Comparison of ENCODE assay signal across 26 mouse cellular contexts in genomic region chr11:31917769-31918168, GRCm38 (mm10). TPM values are rescaled to one million over a fixed set of nuclear protein-coding genes. Genes with fewer than 3 reads are reported as not detected.
"Had no signal": no experiment of that assay in that cellular context is flagged by ENCODE, and none has a peak within 500 bp of the region (broad histone marks: within the 10 kb centered on the region; RNA-seq: fewer than 3 reads in every experiment).

No protein-coding gene starts in this region.

- H3K27me3 ChIP-seq: limb, embryonic 13.5 days; liver, embryonic 12.5 days; liver, embryonic 15.5 days; lung, embryonic 15.5 days; midbrain, embryonic 12.5 days; midbrain, embryonic 15.5 days; neural tube, embryonic 12.5 days; neural tube, embryonic 15.5 days; stomach, embryonic 15.5 days had no signal

- H3K4me1 ChIP-seq: limb, embryonic 10.5 days; limb, embryonic 13.5 days; lung, embryonic 15.5 days; midbrain, embryonic 12.5 days; midbrain, embryonic 15.5 days; neural tube, embryonic 12.5 days; stomach, embryonic 15.5 days had no signal

- H3K36me3 ChIP-seq: lung, embryonic 15.5 days; stomach, embryonic 15.5 days had no signal

- DNase-seq: kidney, adult 2 months; kidney, postnatal 25 days; liver; lung, adult 18-20 months; lung, postnatal 10 days; lung, postnatal 36 days; retina, postnatal 1 day; right cerebral cortex, postnatal 25 days; spleen, adult 18-20 months; thymus, adult 2 months; thymus, postnatal 14 days had no signal

- H3K4me3 ChIP-seq: limb, embryonic 10.5 days; limb, embryonic 13.5 days; liver, embryonic 12.5 days; liver, embryonic 15.5 days; lung, embryonic 15.5 days; midbrain, embryonic 12.5 days; midbrain, embryonic 15.5 days; neural tube, embryonic 12.5 days; neural tube, embryonic 15.5 days; stomach, embryonic 15.5 days had no signal

- H3K27ac ChIP-seq: kidney, postnatal 0 days; limb, embryonic 10.5 days; limb, embryonic 13.5 days; liver, embryonic 12.5 days; liver, embryonic 15.5 days; lung, embryonic 15.5 days; midbrain, embryonic 12.5 days; midbrain, embryonic 15.5 days; neural tube, embryonic 12.5 days; neural tube, embryonic 15.5 days; stomach, embryonic 15.5 days had no signal

RNA-seq across cellular contexts. Expression of gene 4930524B15Rik, which starts 47.6 kb away (rescaled TPM):
- total RNA-seq: layer of hippocampus, postnatal 10 days; left cerebral cortex, adult 8-10 months; left cerebral cortex, postnatal 14 days had no signal
- polyA plus RNA-seq: kidney, adult 2 months; large intestine, adult 2 months; liver, embryonic 12.5 days; liver, embryonic 15.5 days; lung, embryonic 15.5 days; stomach, embryonic 15.5 days had no signal
